Mouse (Mus musculus): ENCODE data around the gene Vmn2r84. TPM values are rescaled to one million over a fixed set of nuclear protein-coding genes. Genes with fewer than 3 reads are reported as not detected.
"Not testable (repeated sequence)": the region's sequence is repeated elsewhere in the genome, so short reads cannot be mapped to it uniquely, and the experiment has no call there.

The Vmn2r84 gene
- polyA plus RNA-seq, 1 experiment from 2014 or later, result not detected

DNA sequence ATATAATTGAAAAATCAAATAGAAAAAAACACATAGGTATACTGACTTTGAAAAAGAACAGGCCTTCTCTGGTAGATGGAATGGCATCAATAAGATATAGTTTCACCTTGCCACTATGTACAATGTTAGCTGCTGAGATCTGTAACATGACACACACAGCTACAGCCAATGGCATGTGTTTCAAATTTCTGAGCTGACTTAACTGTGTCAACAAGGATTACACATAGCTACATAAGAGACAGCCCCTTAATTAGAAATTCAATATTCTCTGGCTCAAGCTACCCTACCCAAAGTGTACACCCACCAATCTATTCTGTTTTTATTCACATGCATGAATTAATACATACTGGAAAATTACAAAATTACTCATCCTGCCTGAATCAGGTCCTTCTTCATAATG, 25.7 kb downstream of the Vmn2r84 start:
- no peak overlapping the region for H3K4me2 ChIP-seq (replicated peaks)
- no peaks in the 10 kb centered on the region for H3K27me3 ChIP-seq
- no peak for ATAC-seq (replicated peaks)
- no peak overlapping the region for H3K9ac ChIP-seq (replicated peaks)
- H3K4me3 ChIP-seq, result no peak overlapping the region
- H3K36me3 ChIP-seq, result no peaks in the 10 kb centered on the region
- H3K4me1 ChIP-seq, result no peaks in the 10 kb centered on the region
- H3K9me3 ChIP-seq, result no peaks in the 10 kb centered on the region
- no peak overlapping the region for H3K27ac ChIP-seq (replicated peaks)

DNA sequence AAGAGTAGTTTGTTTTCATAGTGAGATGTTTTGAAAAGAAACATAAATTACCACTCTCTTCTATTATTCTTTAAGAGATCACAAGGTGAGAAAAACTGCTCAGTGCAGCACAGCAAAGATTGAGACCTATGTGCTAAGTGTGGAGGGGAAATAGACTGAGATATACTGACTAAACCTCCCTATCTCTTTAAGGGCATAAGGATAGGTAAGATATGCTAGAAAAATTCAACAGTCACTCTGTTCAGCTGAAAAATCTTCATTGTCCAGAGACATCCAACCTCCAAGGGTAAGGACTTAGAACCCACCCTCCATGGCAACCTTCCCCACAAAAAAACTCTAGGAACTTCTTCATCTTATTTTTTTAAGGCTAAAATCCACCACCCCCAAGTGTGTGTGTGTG, 29.4 kb downstream of the Vmn2r84 start:
- Histone ChIP-seq H3K4me1 (no peaks in the 10 kb centered on the region), H3K27ac (replicated peaks) (no peak overlapping the region), H3K9me3 (no peaks in the 10 kb centered on the region), H3K36me3 (no peaks in the 10 kb centered on the region), H3K4me3 (no peak overlapping the region), H3K4me2 (replicated peaks) (no peak overlapping the region), H3K27me3 (no peaks in the 10 kb centered on the region), H3K9ac (replicated peaks) (no peak overlapping the region)
- ATAC-seq (replicated peaks), result no peak

DNA sequence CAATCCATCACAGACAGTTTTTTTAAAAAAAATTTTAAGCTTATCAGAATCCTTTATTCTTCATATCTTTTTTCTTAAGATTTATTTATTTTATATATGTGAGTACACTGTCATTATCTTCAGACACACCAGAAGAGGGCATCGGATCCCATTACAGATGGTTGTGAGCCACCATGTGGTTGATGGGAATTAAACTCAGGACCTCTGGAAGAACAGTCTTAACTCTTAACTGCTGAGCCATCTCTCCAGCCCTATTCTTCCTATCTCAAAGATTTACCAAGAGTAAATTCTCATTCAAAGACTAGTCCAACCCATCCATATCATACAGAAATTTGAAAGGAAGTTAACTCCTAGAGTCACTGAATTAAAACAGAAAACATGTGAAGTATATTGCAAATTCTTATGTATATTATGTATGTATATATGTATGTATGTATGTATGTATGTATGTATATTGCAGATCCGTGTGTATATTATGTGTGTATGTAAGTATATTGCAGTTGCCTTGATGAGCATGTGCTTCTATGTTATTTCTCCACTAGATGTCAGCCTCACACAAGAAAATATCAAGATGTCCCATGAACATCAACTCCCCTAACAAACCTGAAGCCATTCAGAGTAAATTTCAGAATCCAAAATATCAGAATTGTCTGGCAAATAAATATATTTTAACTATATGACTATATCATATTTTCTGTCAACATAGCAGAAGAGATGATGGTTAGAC, 30.5 kb downstream of the Vmn2r84 start:
- Histone ChIP-seq H3K27me3 (no peaks in the 10 kb centered on the region), H3K27ac (replicated peaks) (no peak overlapping the region), H3K36me3 (no peaks in the 10 kb centered on the region), H3K4me1 (no peaks in the 10 kb centered on the region), H3K9ac (replicated peaks) (no peak overlapping the region), H3K4me2 (replicated peaks) (no peak overlapping the region), H3K4me3 (no peak overlapping the region), H3K9me3 (no peaks in the 10 kb centered on the region)
- ATAC-seq (replicated peaks), result peak; percentile 92
- WGBS, result 54% methylated on average over 2 of the region's 2 CpGs

DNA sequence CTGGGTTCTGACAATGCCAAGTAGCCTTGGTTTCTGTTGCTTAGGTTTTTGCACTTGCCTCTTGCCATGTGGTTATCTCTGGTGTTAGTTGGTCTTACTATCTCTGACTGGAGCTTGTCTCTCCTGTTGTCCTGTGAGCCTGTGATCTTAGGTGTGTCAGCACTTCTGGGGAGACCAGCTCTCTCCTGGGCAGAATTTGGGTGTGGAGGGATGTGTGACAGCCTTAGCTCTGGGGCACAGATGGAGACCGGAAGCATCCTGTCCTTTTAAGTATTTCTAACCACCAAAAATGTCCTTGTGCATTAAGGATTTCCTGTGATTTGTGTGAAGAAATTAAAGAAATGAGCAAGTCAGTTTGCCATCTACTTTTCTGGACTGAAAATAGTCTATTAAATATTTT, 50.1 kb downstream of the Vmn2r84 start:
- Histone ChIP-seq H3K4me2 (replicated peaks) (no peak overlapping the region), H3K4me3 (no peak overlapping the region), H3K27ac (replicated peaks) (no peak overlapping the region), H3K4me1 (no peaks in the 10 kb centered on the region), H3K9ac (replicated peaks) (no peak overlapping the region), H3K27me3 (no peaks in the 10 kb centered on the region), H3K9me3 (no peaks in the 10 kb centered on the region), H3K36me3 (no peaks in the 10 kb centered on the region)
- WGBS, result 96% methylated on average over 1 of the region's 1 CpGs
- ATAC-seq (replicated peaks), result no peak

DNA sequence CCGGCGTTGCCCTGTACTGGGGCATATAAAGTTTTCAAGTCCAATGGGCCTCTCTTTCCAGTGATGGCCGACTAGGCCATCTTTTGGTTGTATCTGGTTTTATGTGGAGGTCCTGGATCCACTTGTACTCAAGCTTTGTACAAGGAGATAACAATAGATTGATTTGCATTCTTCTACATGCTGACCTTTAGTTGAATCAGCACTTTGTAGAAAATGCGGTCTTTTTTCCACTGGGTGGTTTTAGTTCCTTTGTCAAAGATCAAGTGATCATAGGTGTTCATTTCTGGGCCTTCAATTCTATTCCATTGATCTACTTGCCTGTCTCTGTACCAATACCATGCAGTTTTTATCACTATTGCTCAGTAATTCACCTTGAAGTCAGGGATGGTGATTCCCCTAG, 54.1 kb downstream of the Vmn2r84 start:
- WGBS, result 92% methylated on average over 4 of the region's 4 CpGs

DNA sequence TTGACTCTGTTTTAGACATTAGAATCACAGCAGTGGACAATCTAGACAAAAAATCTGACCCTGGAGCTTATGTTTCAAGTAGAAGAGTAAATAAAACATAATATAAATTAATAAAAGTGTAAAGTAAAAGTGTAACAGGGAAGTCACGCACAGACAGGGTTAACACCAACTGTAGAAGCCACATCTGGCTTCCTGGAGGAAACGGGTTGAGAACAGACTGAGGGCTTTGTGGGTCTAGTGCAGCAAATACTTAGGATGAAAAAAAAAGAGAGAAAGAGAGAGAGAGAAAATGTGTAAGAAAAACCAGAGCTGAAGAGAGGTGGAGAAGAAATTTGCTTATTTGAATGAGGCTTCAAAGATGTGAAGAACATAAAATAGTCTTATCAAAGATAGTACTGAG, 56.6 kb downstream of the Vmn2r84 start:
- Histone ChIP-seq H3K27ac (replicated peaks) (no peak overlapping the region), H3K4me2 (replicated peaks) (no peak overlapping the region), H3K9me3 (no peaks in the 10 kb centered on the region), H3K9ac (replicated peaks) (no peak overlapping the region), H3K4me3 (no peak overlapping the region), H3K27me3 (no peaks in the 10 kb centered on the region), H3K36me3 (no peaks in the 10 kb centered on the region), H3K4me1 (no peaks in the 10 kb centered on the region)
- 77% methylated on average over 2 of the region's 2 CpGs for WGBS
- no peak for ATAC-seq (replicated peaks)

More for the DNA sequence above, 54.1 kb downstream of the Vmn2r84 start:
- not testable (repeated sequence) for H3K4me1 ChIP-seq; H3K9me3 ChIP-seq; H3K9ac ChIP-seq (replicated peaks); H3K36me3 ChIP-seq; H3K27me3 ChIP-seq; H3K4me3 ChIP-seq; H3K4me2 ChIP-seq (replicated peaks); H3K27ac ChIP-seq (replicated peaks); ATAC-seq (replicated peaks)

DNA sequence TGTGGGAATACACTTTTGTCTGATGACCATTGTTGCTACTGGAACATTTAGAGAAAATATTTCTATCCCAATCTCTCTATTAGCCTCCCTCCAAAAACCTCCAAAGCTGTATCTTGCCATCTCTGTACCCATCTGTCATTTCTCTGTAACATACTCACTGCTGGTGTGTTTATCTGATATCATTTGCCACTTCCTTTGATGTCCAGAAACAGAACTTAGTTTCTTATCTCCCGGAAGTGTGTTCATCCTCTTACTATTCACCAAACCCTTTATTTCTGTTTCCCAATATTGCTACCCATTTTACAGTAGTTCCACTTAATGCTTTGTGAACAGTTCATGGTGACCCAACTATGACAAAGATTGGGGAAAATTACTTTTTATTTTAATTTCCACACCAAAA, 57.7 kb downstream of the Vmn2r84 start:
- ATAC-seq (replicated peaks), result no peak
- no peak overlapping the region for H3K9ac ChIP-seq (replicated peaks)
- H3K4me1 ChIP-seq, result no peaks in the 10 kb centered on the region
- no peaks in the 10 kb centered on the region for H3K27me3 ChIP-seq
- H3K27ac ChIP-seq (replicated peaks), result no peak overlapping the region
- H3K4me2 ChIP-seq (replicated peaks), result no peak overlapping the region
- no peaks in the 10 kb centered on the region for H3K9me3 ChIP-seq
- H3K4me3 ChIP-seq, result no peak overlapping the region
- 94% methylated on average over 1 of the region's 1 CpGs for WGBS
- no peaks in the 10 kb centered on the region for H3K36me3 ChIP-seq

DNA sequence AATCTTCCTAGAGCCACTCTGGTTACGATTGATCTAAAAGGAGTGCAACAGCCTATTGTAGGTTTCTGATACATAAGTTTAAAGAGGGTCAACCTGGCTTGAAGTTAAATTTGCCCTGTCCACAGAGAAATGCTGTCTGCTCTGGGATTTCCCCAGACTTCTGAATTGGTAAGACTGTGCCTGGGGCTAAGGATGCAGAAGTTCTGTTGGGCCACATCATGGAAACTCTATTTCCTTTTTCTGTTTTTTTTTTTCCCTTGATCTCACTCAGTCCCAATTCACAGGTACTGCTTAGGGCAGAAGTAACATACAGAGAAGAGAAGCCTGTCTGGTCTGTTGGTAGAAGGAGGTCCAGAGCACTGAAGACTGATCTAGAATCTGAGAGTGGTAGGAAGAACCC, 63.4 kb downstream of the Vmn2r84 start:
- Histone ChIP-seq H3K27me3 (no peaks in the 10 kb centered on the region), H3K36me3 (no peaks in the 10 kb centered on the region), H3K27ac (replicated peaks) (no peak overlapping the region), H3K4me3 (no peak overlapping the region), H3K4me1 (no peaks in the 10 kb centered on the region), H3K9me3 (no peaks in the 10 kb centered on the region), H3K9ac (replicated peaks) (no peak overlapping the region), H3K4me2 (replicated peaks) (no peak overlapping the region)
- 97% methylated on average over 1 of the region's 1 CpGs for WGBS
- no peak for ATAC-seq (replicated peaks)

Other genes starting within 250 kb of the Vmn2r84 start
- gene Olfr825, start 227.6 kb downstream of the Vmn2r84 start, polyA plus RNA-seq (2015; fragmentation: Nextera tagmentation; extraction: Ambion mirVana), result not detected in 2 replicates
- not detected in 2 replicates for gene Olfr826, start 210.1 kb downstream of the Vmn2r84 start, polyA plus RNA-seq (2015; fragmentation: Nextera tagmentation; extraction: Ambion mirVana)
- not detected in 2 replicates for gene Olfr827, start 179.9 kb downstream of the Vmn2r84 start, polyA plus RNA-seq (2015; fragmentation: Nextera tagmentation; extraction: Ambion mirVana)
- 4.3 and 5.2 TPM in 2 replicates for gene Neurod4, start 114.1 kb downstream of the Vmn2r84 start, polyA plus RNA-seq (2015; fragmentation: Nextera tagmentation; extraction: Ambion mirVana)
- not detected in 2 replicates for gene Tespa1, start 71.5 kb downstream of the Vmn2r84 start, polyA plus RNA-seq (2015; fragmentation: Nextera tagmentation; extraction: Ambion mirVana)
- not detected in 2 replicates for gene Vmn2r85, start 35.4 kb upstream of the Vmn2r84 start, polyA plus RNA-seq (2015; fragmentation: Nextera tagmentation; extraction: Ambion mirVana)
- gene Vmn2r86, start 61.7 kb upstream of the Vmn2r84 start, polyA plus RNA-seq (2015; fragmentation: Nextera tagmentation; extraction: Ambion mirVana), result 0.05 and 0.09 TPM in 2 replicates
- gene Vmn2r87, start 103.1 kb upstream of the Vmn2r84 start, polyA plus RNA-seq (2015; fragmentation: Nextera tagmentation; extraction: Ambion mirVana), result not detected in 2 replicates